Comparison of ENCODE assay signal across 13 mouse cellular contexts in genomic region chr13:48594605-48595004, GRCm38 (mm10). TPM values are rescaled to one million over a fixed set of nuclear protein-coding genes. Genes with fewer than 3 reads are reported as not detected.
DNase-seq lines count a peak whose midpoint lies in the region; ATAC-seq and TF ChIP-seq lines count a peak whose summit lies in the region.
"Had no signal": no experiment of that assay in that cellular context is flagged by ENCODE, and none has a peak within 500 bp of the region (broad histone marks: within the 10 kb centered on the region; RNA-seq: fewer than 3 reads in every experiment).

No protein-coding gene starts in this region.

- no peak overlapping the region for H3K4me3 ChIP-seq in hindbrain, embryonic 11.5 days (ENCODE audit: low read depth, low read length)
- no peak overlapping the region for H3K4me3 ChIP-seq in midbrain, embryonic 12.5 days
- no peak overlapping the region for H3K4me3 ChIP-seq in heart, adult 2 months
- no peak overlapping the region for H3K4me3 ChIP-seq in liver, embryonic 11.5 days (ENCODE audit: low read depth, low read length)
- H3K4me3 ChIP-seq: megakaryocyte, embryonic 14.5 days had no signal

- no peak for TF ChIP-seq POLR2A in heart, adult 2 months (IDR thresholded peaks at IDR 0.05; ENCODE audit: insufficient read depth, low read depth, low read length)

- peak; percentile 75 for DNase-seq in right cerebral cortex, adult 18-20 months
- DNase-seq in right cerebral cortex, postnatal 4 days, result no peak
- DNase-seq in hindbrain, embryonic 11.5 days (ENCODE audit: low spot score), result peak; percentile 28
- peak; percentile 74 for DNase-seq in telencephalon, adult 2 months (ENCODE audit: low read depth, low spot score)
- no peak for DNase-seq in heart, adult 2 months
- DNase-seq in adrenal gland, postnatal 36 days, result no peak
- no peak for DNase-seq in liver, embryonic 11.5 days (ENCODE audit: low spot score)
- DNase-seq: cerebellum, postnatal 10 days; kidney, postnatal 14 days; thymus, postnatal 25 days had no signal

- no peaks in the 10 kb centered on the region for H3K79me2 ChIP-seq in heart, adult 2 months (replicated peaks; ENCODE audit: control insufficient read depth, insufficient read depth, low read length)

- no peaks in the 10 kb centered on the region; the same call in 1 of the 2 replicates for H3K27me3 ChIP-seq in hindbrain, embryonic 11.5 days (ENCODE audit: control insufficient read depth, insufficient read depth, low read length)
- H3K27me3 ChIP-seq in midbrain, embryonic 12.5 days, result 0 out of 2 replicates have a peak, but pooled peaks cover 2% of the 10 kb centered on the region
- H3K27me3 ChIP-seq in heart, adult 2 months (ENCODE audit: control insufficient read depth, insufficient read depth, low read length), result no peaks in the 10 kb centered on the region
- no peaks in the 10 kb centered on the region for H3K27me3 ChIP-seq in liver, embryonic 11.5 days (replicated peaks; ENCODE audit: control insufficient read depth, insufficient read depth, low read length)
- H3K27me3 ChIP-seq: CH12.LX had no signal

- no peak overlapping the region for H3K4me2 ChIP-seq in hindbrain, embryonic 11.5 days (replicated peaks; ENCODE audit: low read depth, low read length)
- H3K4me2 ChIP-seq in midbrain, embryonic 12.5 days (replicated peaks), result peak overlapping the region; percentile 21
- no peak overlapping the region for H3K4me2 ChIP-seq in liver, embryonic 11.5 days

- TF ChIP-seq CTCF in heart, adult 2 months (IDR thresholded peaks at IDR 0.05), result no peak

- intact Hi-C loops in heart, adult 2 months (cut with DNase I), result no loop called here

- H3K9ac ChIP-seq in hindbrain, embryonic 11.5 days (ENCODE audit: low read depth, low read length), result no peak overlapping the region
- 0 out of 2 replicates have a peak overlapping the region, but pooled peaks have one; percentile 24 for H3K9ac ChIP-seq in midbrain, embryonic 12.5 days (replicated peaks)
- H3K9ac ChIP-seq in heart, adult 2 months (ENCODE audit: low read depth, low read length), result no peak overlapping the region
- H3K9ac ChIP-seq in liver, embryonic 11.5 days (ENCODE audit: low read depth, low read length), result no peak overlapping the region

- no peaks in the 10 kb centered on the region for H3K36me3 ChIP-seq in hindbrain, embryonic 11.5 days (ENCODE audit: control insufficient read depth, insufficient read depth, low read length)
- peaks cover 6% of the 10 kb centered on the region for H3K36me3 ChIP-seq in midbrain, embryonic 12.5 days
- no peaks in the 10 kb centered on the region for H3K36me3 ChIP-seq in heart, adult 2 months (ENCODE audit: control insufficient read depth, insufficient read depth, low read length)
- no peaks in the 10 kb centered on the region for H3K36me3 ChIP-seq in liver, embryonic 11.5 days (ENCODE audit: control insufficient read depth, insufficient read depth, low read length)

- H3K4me1 ChIP-seq in hindbrain, embryonic 11.5 days (replicated peaks; ENCODE audit: control insufficient read depth, insufficient read depth, low read length), result no peaks in the 10 kb centered on the region; the same call in 1 of the 2 replicates
- peaks cover 27% of the 10 kb centered on the region for H3K4me1 ChIP-seq in midbrain, embryonic 12.5 days
- H3K4me1 ChIP-seq in heart, adult 2 months (ENCODE audit: control insufficient read depth, insufficient read depth, low read length), result no peaks in the 10 kb centered on the region
- no peaks in the 10 kb centered on the region for H3K4me1 ChIP-seq in liver, embryonic 11.5 days (replicated peaks; ENCODE audit: control insufficient read depth, insufficient read depth, low read length)
- H3K4me1 ChIP-seq: megakaryocyte, embryonic 14.5 days had no signal

- no peak for TF ChIP-seq EP300 in heart, adult 2 months (IDR thresholded peaks at IDR 0.05; ENCODE audit: insufficient read depth, low read depth, low read length)

- ATAC-seq in hindbrain, embryonic 11.5 days (ENCODE audit: low FRiP score), result peak; percentile 77
- peak; percentile 62 for ATAC-seq in midbrain, embryonic 12.5 days (ENCODE audit: low FRiP score, low read depth)
- ATAC-seq in liver, embryonic 11.5 days (replicated peaks; ENCODE audit: low FRiP score), result no peak

- no peaks in the 10 kb centered on the region for H3K9me3 ChIP-seq in hindbrain, embryonic 11.5 days (ENCODE audit: control insufficient read depth, low read length)
- no peaks in the 10 kb centered on the region for H3K9me3 ChIP-seq in midbrain, embryonic 12.5 days
- no peaks in the 10 kb centered on the region for H3K9me3 ChIP-seq in liver, embryonic 11.5 days (ENCODE audit: control insufficient read depth, low read length)
- H3K9me3 ChIP-seq: megakaryocyte, embryonic 14.5 days had no signal

- H3K27ac ChIP-seq in hindbrain, embryonic 11.5 days (ENCODE audit: low read depth, low read length), result peak overlapping the region; percentile 17; the same call in 1 of the 2 replicates
- peak overlapping the region; percentile 80 for H3K27ac ChIP-seq in midbrain, embryonic 12.5 days (replicated peaks)
- no peak overlapping the region for H3K27ac ChIP-seq in heart, adult 2 months
- H3K27ac ChIP-seq in liver, embryonic 11.5 days (ENCODE audit: low read depth, low read length), result no peak overlapping the region

- WGBS in hindbrain, embryonic 11.5 days, result 60% methylated on average over 7 of the region's 7 CpGs
- WGBS in midbrain, embryonic 12.5 days, result 47% methylated on average over 7 of the region's 7 CpGs
- WGBS in heart, adult 2 months, result 71% methylated on average over 7 of the region's 7 CpGs
- WGBS in liver, embryonic 11.5 days, result 71% methylated on average over 7 of the region's 7 CpGs

RNA-seq across cellular contexts. Expression of gene Ptpdc1, which starts 30.9 kb away (rescaled TPM):
- 12.2 and 12.5 TPM in 2 replicates for polyA plus RNA-seq in hindbrain, embryonic 11.5 days (2014; fragmentation: Nextera tagmentation; extraction: Ambion mirVana)
- 16.9 and 20.9 TPM in 2 replicates for polyA plus RNA-seq in midbrain, embryonic 12.5 days (2016; fragmentation: Nextera tagmentation; extraction: Ambion mirVana)
- total RNA-seq in heart, adult 2 months (2021), result 1 to 10 TPM; 4.6 to 5.6 TPM
- polyA plus RNA-seq in heart, adult 2 months (2012; rRNA removed), result 1.7 and 3.2 TPM in 2 replicates
- total RNA-seq in adrenal gland, postnatal 36 days (2021), result 1 to 10 TPM; 5.0 to 6.3 TPM
- 3.4 and 3.8 TPM in 2 replicates for polyA plus RNA-seq in liver, embryonic 11.5 days (2014; fragmentation: Nextera tagmentation; extraction: Ambion mirVana)
- total RNA-seq: CH12.LX had no signal

Comparison
In these comparisons a context has a peak if more than half of its experiments do, and no peak if none do; other contexts are left out.
1. DNase-seq: peak in right cerebral cortex, adult 18-20 months (single experiment), hindbrain, embryonic 11.5 days (single experiment) and telencephalon, adult 2 months (single experiment); none in right cerebral cortex, postnatal 4 days (single experiment), heart, adult 2 months (0 of 2), adrenal gland, postnatal 36 days (0 of 2) and liver, embryonic 11.5 days (single experiment).
2. H3K27ac ChIP-seq: peak in hindbrain, embryonic 11.5 days (single experiment) and midbrain, embryonic 12.5 days (single experiment); none in heart, adult 2 months (single experiment) and liver, embryonic 11.5 days (single experiment).